Mouse (Mus musculus) G1E (cell line): ENCODE data around the gene Tagln3.

Experiments
- CTCF ChIP-seq: IDR thresholded peaks from 2 replicates; pipeline ENCODE4 v1.5.1; 2012; ENCODE audit warnings: low read depth, low read length, inconsistent platforms, mixed read lengths
- GATA1 ChIP-seq: IDR thresholded peaks from 2 replicates; pipeline ENCODE4 v1.6.1; 2012; ENCODE audit warnings: borderline replicate concordance, low read length, inconsistent platforms, mixed read lengths
- GATA2 ChIP-seq: IDR thresholded peaks from 2 replicates; pipeline ENCODE4 v1.6.1; 2012; ENCODE audit warnings: low read depth, low read length, inconsistent platforms, borderline replicate concordance
- POLR2AphosphoS5 ChIP-seq: IDR thresholded peaks from 2 replicates; pipeline ENCODE4 v1.6.1; 2012; ENCODE audit warnings: low read depth, low read length, inconsistent platforms; ENCODE audit not compliant: insufficient replicate concordance
- TAL1 ChIP-seq: conservative IDR thresholded peaks from 2 replicates; pipeline ENCODE4 v1.6.1; 2012; ENCODE audit warnings: low read depth, low read length, inconsistent platforms, mixed read lengths

- TF ChIP-seq GATA2, result no peak
- no peak for TF ChIP-seq CTCF
- TF ChIP-seq TAL1, result no peak
- TF ChIP-seq POLR2AphosphoS5, result no peak
- TF ChIP-seq GATA1, result no peak
These were observed 38.6 kb upstream of the Tagln3 start for GRCm38 (mm10) chr16:45762859-45763505.
